Mouse (Mus musculus): ENCODE data around the gene Sytl3. TPM values are rescaled to one million over a fixed set of nuclear protein-coding genes. Genes with fewer than 3 reads are reported as not detected.
"Not testable (repeated sequence)": the region's sequence is repeated elsewhere in the genome, so short reads cannot be mapped to it uniquely, and the experiment has no call there.

Gene Sytl3
- total RNA-seq, 2 experiments from 2014 or later, result 0.32 to 0.70 TPM

- DNase-seq (ENCODE audit: low spot score in 2 of 2); intact Hi-C loops (cut with DNase I): not testable (repeated sequence)
Observed at GRCm38 (mm10) chr17:6684464-6685287, 25.8 kb downstream of the Sytl3 start.

DNA sequence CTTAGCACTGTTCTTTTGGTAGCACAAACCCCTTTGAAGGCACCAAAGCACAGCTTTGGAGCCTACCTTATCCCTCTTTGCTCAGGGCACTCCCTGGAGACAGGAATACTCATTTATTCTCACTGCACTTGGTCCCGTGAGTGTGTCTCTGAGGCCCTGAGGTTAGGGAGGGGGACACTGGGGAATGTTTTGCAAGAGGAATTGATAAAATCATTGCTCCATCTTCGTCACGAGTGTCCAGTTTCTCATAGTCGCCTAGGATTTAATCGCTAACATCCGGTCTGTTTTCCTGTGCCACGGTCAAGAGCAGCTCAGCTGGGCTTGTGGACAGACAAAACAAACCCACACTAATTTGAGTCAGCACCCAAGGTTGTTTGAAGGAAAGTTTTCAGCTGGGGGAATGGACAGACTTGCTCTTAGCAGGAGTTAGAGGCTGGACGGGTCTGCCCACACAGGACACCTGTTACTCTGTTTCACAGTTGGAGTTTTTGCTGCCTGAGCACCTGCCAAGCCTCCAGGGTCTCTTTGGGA lies 26.5 kb downstream of the Sytl3 start:
- intact Hi-C loops (cut with DNase I), result not testable (repeated sequence)

GRCm38 (mm10) chr17:6686299-6686971 lies 27.5 kb downstream of the Sytl3 start:
- intact Hi-C loops (cut with DNase I); DNase-seq (ENCODE audit: low spot score in 2 of 2): not testable (repeated sequence)

More for the DNA sequence above, 26.5 kb downstream of the Sytl3 start:
- DNase-seq (ENCODE audit: low spot score in 2 of 2), result not testable (repeated sequence)

DNA sequence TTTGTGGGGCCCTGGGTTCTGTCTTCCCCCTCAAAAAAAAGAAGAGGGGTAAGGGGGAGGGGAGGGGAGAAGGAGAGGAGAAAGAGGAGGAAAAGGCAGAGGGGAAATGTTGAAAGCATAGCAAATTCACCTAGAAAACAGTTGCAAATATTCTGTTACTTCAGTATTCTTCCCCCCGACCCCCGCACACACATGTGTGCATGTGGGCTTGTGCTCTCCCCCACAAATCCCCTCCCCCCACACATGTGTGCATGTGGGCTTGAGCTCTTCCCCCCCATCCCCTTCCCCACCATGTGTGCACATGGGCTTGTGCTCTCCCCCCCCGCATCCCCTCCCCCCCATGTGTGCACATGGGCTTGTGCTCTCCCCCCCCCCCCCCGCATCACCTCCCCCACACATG lies 30.5 kb downstream of the Sytl3 start:
- not testable (repeated sequence) for DNase-seq (ENCODE audit: low spot score in 2 of 2)

GRCm38 (mm10) chr17:6691596-6691995 lies 32.7 kb downstream of the Sytl3 start:
- intact Hi-C loops (cut with DNase I), result not testable (repeated sequence)
- peak; percentile 96 for DNase-seq (ENCODE audit: low spot score in 2 of 2)

More for the DNA sequence above, 30.5 kb downstream of the Sytl3 start:
- intact Hi-C loops (cut with DNase I), result not testable (repeated sequence)

DNA sequence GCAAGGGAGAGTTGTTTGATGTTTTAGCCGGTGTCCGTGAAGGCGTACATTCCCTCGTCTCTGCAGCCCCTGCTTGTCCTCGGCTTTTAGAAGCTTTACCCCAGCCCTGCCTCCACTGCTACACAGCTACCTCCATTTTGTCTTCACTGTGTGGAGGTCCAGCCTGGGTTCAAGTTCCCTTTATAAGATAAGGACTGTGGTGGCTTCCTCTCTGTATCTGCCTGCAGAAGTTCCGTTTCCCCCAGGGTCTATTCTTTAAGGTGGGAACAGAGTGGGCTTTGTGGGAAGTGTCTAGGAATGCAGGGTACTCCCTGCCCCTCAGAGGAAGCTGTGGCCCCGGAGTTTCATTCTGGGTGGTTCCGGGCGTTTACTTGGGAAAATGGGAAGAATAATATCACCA lies 36.8 kb downstream of the Sytl3 start:
- DNase-seq (ENCODE audit: low spot score in 2 of 2); intact Hi-C loops (cut with DNase I): not testable (repeated sequence)

DNA sequence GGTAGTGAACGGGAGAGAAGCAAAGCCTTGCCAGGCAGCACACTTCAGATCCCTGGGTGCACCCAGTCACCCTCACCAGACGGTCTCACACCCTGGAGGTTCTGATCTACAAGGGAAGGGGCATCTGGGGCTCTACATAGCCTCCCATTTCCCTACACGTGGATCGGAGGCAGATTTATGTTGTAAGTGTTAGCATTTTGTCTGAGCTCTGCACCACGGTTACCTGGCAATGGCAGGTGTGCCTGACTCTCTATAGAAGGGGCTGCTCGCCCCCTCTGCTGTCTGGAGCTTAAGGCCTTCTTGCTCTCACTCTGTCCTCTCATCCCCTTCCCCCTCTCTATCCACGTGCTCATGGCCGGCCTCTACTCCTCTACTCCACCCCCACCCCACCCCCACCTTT lies 37.6 kb downstream of the Sytl3 start:
- intact Hi-C loops (cut with DNase I); DNase-seq (ENCODE audit: low spot score in 2 of 2): not testable (repeated sequence)

DNA sequence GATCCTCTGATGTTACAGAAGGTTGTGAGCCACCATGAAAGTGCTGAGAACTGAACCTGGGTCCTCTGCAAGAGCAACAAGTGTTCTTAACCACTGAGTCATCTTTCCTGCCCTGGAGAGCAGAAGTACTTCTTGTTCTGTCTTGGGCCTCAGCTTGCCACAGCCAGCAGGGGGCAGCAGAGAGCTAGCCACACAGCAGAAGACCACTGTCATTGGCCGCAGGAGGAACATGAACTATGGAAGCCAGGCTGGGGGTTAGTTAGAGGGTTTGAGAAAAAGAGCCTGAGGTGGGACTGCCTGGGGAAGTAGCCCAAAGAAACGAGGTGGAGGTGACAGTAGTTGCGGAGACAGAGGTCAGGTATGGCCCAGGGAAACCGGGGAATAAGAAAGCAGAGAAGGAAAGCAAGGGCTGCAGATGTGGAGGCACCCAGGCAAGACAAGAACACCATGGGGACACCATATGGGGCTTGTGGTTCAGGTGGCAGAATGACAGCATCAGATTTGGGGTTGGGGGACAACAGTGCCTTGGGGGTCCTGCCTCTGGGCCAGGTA lies 38.4 kb downstream of the Sytl3 start:
- intact Hi-C loops (cut with DNase I), result not testable (repeated sequence)
- peak; percentile 70 to 80 for DNase-seq (ENCODE audit: low spot score in 2 of 2)

DNA sequence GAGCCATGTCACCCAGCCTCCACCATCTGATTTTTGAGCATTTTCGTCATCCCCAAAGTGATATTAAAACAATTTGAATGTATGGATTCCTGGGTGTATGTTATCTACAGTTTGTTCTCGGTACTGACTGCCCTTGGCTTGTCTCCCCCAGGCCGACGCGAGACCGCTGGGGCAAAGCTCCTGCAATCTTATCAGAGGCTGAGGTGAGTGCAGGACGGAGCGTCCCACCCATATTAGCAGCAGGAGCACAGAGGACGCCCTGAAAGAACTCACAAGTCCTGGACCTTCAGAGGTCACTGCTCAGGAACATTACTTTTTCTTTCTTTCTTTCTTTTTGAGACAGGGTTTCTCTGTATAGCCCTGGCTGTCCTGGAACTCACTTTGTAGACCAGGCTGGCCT lies 40.6 kb downstream of the Sytl3 start:
- intact Hi-C loops (cut with DNase I); DNase-seq (ENCODE audit: low spot score in 2 of 2): not testable (repeated sequence)

DNA sequence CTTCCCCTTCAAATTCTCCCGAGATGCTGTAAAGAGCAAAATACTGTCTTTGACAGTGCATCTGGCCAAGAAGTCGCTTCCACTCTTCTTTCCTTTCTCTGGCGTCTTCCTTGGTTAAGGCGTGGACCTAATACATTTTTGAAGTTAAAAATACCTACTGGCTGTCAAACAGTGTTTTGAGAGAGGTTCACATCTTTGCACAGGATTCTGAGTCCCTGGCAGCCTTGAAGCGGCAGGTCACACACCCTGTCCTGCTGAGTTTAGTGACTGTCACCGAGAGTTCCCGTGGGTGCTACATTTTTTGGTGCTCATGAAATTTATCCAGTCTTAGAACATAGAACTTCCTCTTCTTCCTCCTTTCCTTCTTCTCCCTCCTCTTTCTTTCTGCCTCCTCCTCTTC lies 41.2 kb downstream of the Sytl3 start:
- DNase-seq (ENCODE audit: low spot score in 2 of 2); intact Hi-C loops (cut with DNase I): not testable (repeated sequence)

GRCm38 (mm10) chr17:6702625-6703221 lies 43.8 kb downstream of the Sytl3 start:
- intact Hi-C loops (cut with DNase I); DNase-seq (ENCODE audit: low spot score in 2 of 2): not testable (repeated sequence)

DNA sequence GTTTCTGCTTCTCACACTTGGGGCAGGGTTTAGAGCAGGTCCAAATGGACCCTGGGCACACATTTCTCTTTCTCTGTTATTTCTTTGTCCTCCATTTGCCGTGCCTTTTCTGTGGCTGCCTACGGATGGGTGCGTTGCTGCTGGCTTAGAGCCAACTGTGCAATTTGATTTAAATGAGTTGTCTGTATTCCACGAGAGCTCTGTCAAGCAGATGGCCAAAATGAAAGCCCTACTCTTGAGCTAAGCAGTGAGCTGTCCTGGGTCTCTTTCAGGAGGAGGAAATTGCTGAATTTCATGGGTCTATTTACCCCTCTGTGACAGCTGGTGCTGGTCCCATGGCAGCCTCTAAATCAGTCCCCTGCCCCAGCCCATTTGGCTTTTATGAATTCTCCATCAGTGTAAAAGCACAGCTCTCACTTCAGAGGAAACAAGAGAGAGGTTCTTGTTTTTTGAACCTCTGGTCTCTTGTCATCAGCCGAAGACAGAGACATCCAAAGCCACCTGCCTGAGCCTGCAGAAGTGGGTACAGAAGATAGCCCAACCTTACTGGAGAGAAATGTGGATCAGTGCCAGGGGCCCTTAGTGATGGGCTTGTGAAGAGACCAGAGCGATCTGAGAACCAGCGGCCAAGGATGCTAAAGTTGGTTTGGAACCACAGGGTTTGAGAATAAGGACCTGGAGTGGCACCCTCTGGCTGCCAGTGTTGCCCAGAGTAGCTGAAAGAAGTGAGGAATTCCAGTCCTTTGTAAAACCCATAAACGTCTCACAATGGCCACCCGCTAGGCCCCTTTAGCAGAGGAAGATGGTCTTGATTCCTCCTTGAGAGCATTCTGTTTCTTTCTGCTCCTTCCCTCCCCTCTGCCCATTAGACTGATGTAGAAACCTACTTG lies 44.7 kb downstream of the Sytl3 start:
- DNase-seq (ENCODE audit: low spot score in 2 of 2); intact Hi-C loops (cut with DNase I): not testable (repeated sequence)

DNA sequence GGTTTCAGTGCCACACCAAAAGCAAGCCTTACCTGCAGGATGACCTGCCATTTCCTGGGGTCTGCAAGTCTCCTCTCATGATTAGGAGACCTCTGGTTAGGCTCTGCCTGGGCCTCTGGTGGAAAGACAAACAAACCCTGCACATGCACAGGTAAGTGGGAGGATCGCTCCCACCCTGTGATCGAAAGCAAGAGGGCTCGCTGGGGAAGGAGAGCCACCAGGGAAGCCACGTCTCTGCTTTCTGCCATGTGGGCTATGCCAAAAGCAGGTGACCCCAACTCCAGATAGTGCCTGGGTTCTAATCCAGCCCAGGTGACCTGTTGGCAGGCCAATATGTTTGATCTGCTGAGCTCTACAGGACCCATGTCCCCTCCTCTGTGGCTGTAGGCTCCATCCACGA lies 47.6 kb downstream of the Sytl3 start:
- DNase-seq (ENCODE audit: low spot score in 2 of 2); intact Hi-C loops (cut with DNase I): not testable (repeated sequence)

DNA sequence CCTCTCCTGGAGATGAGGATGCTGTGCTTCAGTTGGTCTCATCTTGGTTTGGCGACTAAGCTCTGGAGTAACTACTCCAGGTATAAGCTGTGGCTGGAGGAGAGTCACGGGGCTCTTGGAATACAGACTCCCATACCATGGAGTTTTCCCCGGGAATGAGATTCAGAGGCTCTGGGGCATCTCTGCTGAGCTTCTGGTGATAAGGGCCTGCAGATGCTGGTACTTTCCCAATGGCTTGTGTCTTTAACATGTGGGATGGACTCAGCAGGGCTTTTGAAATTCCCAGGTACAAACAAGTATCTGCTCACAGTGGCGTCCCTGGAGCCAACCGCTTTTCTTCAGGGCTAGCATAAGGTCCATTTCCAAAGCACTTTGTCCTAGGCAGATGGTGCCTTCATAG lies 48.5 kb downstream of the Sytl3 start:
- intact Hi-C loops (cut with DNase I); DNase-seq (ENCODE audit: low spot score in 2 of 2): not testable (repeated sequence)

DNA sequence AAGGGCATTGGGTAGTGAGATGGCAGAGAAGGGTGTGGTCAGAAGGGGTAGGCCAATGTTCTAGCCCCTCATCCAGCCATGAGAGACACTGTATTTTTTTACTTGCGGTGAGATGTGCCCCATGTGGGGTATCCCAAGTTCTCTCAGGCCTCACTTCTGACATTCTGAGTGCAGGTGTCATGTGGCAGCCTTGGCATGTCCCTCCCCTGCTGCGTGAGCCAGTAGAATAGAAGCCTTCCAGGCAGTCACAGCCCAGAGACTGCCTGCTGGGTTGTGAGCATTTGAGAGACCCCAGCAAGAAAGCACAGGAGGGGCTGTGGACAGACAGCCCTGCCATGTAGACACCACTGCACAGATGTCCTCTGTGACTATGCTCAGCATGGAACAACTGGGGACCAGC lies 49.3 kb downstream of the Sytl3 start:
- intact Hi-C loops (cut with DNase I); DNase-seq (ENCODE audit: low spot score in 2 of 2): not testable (repeated sequence)

GRCm38 (mm10) chr17:6713483-6713882 lies 54.6 kb downstream of the Sytl3 start:
- intact Hi-C loops (cut with DNase I); DNase-seq (ENCODE audit: low spot score in 2 of 2): not testable (repeated sequence)

- intact Hi-C loops (cut with DNase I); DNase-seq (ENCODE audit: low spot score in 2 of 2): not testable (repeated sequence)
Observed at GRCm38 (mm10) chr17:6713944-6714343, 55.1 kb downstream of the Sytl3 start.

- DNase-seq (ENCODE audit: low spot score in 2 of 2), result no peak
- intact Hi-C loops (cut with DNase I), result no loop called here
Observed at GRCm38 (mm10) chr17:6727996-6728610, 69.2 kb downstream of the Sytl3 start.
